Mouse (Mus musculus) bone marrow macrophage, adult 2 months (primary cell): ENCODE measurements around the gene Igf1r.

Experiments used
- CTCF ChIP-seq: IDR thresholded peaks from 2 replicates; pipeline ENCODE4 v1.5.1; 2012; ENCODE audit warnings: low read depth, mild to moderate bottlenecking, low read length, moderate library complexity
- POLR2A ChIP-seq: IDR thresholded peaks from 2 replicates; pipeline ENCODE4 v1.6.1; 2012; ENCODE audit warnings: mild to moderate bottlenecking, low read depth, low read length, borderline replicate concordance

DNA sequence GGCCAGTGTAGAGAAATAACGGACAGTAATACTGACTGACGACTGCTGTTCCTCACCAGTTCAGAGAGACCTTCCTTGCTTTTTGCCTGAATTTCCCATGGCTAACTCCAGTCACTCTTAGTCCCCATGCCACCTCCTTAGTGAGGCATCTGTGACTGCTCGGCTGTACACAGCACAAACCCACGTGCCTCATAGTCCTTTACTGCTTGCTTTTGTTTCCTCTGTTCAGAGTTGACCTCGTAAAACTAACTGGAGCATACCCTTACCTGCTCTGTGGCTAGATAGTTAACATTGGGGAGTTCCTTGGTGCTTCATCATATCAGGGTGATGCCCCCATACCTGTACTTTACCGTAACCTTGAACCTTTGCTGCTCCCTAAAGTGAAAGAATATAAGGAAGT, 143.8 kb downstream of the Igf1r start:
- TF ChIP-seq CTCF (no peak), POLR2A (no peak)
